Mouse (Mus musculus): ENCODE results near the gene Zswim8. TPM values are rescaled to one million over a fixed set of nuclear protein-coding genes. Genes with fewer than 3 reads are reported as not detected.

Zswim8 gene
- total and polyA plus RNA-seq, 2 experiments, result 11.4 to 95.0 TPM

DNA sequence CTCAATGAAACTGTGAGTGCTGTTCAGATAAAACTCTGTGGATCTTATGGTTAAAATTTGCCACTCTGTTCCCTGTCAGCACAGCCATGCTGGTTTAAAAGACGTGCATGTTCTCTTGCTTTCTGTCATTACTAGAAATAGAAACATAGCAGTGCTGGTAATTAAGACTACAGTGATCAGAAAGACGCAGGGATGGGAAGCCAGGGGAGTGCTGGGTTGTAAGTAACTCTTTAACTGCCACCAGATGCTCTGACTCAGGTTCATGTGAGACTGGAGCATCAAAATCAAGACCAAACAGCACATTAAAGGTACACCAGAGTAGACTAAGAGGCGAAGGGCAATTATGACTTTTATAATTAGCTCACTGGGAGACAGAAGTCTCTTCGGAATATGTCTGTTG is 41.0 kb downstream of the Zswim8 start:
- DNase-seq (ENCODE audit: extremely low read depth, low read depth, low spot score), result no peak
- 81% methylated on average over 4 of the region's 4 CpGs for WGBS
- no peak overlapping the region for H3K27ac ChIP-seq (replicated peaks; ENCODE audit: insufficient read depth, low read depth, low read length)
- H3K9ac ChIP-seq (ENCODE audit: low read depth, low read length), result no peak overlapping the region
- H3K36me3 ChIP-seq (ENCODE audit: control insufficient read depth, insufficient read depth, low read length), result no peaks in the 10 kb centered on the region; the same call in 1 of the 2 replicates
- TF ChIP-seq CTCF (IDR thresholded peaks at IDR 0.05; ENCODE audit: low read depth, low read length) (no peak), POLR2A (IDR thresholded peaks at IDR 0.05; ENCODE audit: extremely low read depth, insufficient read depth, low read length) (no peak)
- H3K4me1 ChIP-seq (ENCODE audit: control insufficient read depth, insufficient read depth, low read length), result peaks cover 2% of the 10 kb centered on the region; the same call in 1 of the 2 replicates
- H3K4me3 ChIP-seq (ENCODE audit: insufficient read depth, low read depth, low read length), result no peak overlapping the region
- H3K79me2 ChIP-seq (ENCODE audit: control insufficient read depth, insufficient read depth, low read length), result no peaks in the 10 kb centered on the region
- H3K27me3 ChIP-seq (ENCODE audit: control insufficient read depth, insufficient read depth, low read length), result no peaks in the 10 kb centered on the region

- TF ChIP-seq POLR2A (IDR thresholded peaks at IDR 0.05; ENCODE audit: extremely low read depth, insufficient read depth, low read length) (no peak), CTCF (IDR thresholded peaks at IDR 0.05; ENCODE audit: low read depth, low read length) (no peak)
- no peak for DNase-seq (ENCODE audit: extremely low read depth, low read depth, low spot score)
- H3K27me3 ChIP-seq (ENCODE audit: control insufficient read depth, insufficient read depth, low read length), result no peaks in the 10 kb centered on the region
- H3K27ac ChIP-seq (replicated peaks; ENCODE audit: insufficient read depth, low read depth, low read length), result no peak overlapping the region
- 91% methylated on average over 4 of the region's 4 CpGs for WGBS
- no peak overlapping the region for H3K4me3 ChIP-seq (ENCODE audit: insufficient read depth, low read depth, low read length)
- H3K36me3 ChIP-seq (ENCODE audit: control insufficient read depth, insufficient read depth, low read length), result no peaks in the 10 kb centered on the region; the same call in 1 of the 2 replicates
- no peak overlapping the region for H3K9ac ChIP-seq (ENCODE audit: low read depth, low read length)
- H3K4me1 ChIP-seq (ENCODE audit: control insufficient read depth, insufficient read depth, low read length), result peaks cover 2% of the 10 kb centered on the region; the same call in 1 of the 2 replicates
- no peaks in the 10 kb centered on the region for H3K79me2 ChIP-seq (ENCODE audit: control insufficient read depth, insufficient read depth, low read length)
Observed at GRCm38 (mm10) chr14:20749494-20750051, 42.2 kb downstream of the Zswim8 start.

DNA sequence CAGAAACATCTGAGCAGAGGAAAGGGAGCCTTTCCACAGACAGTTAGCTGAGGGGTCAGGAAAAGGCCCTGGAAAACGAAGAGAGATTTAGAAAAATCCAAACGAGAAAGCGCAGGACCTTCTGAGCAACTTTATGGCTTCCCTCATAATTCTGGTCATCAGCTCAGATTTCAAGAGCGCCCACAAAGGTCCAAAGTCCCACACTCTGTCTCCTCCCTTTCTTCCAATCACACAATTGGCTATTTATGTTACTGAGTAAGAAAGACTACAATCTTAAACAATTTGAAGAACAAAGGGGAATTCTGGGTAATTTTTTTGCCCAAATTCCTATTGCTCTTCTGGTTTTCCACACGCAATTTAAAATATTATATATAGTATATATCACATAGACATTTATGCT is 43.2 kb downstream of the Zswim8 start:
- Histone ChIP-seq H3K27ac (replicated peaks; ENCODE audit: insufficient read depth, low read depth, low read length) (no peak overlapping the region), H3K79me2 (ENCODE audit: control insufficient read depth, insufficient read depth, low read length) (no peaks in the 10 kb centered on the region), H3K9ac (ENCODE audit: low read depth, low read length) (no peak overlapping the region), H3K36me3 (ENCODE audit: control insufficient read depth, insufficient read depth, low read length) (peaks cover 9% of the 10 kb centered on the region), H3K27me3 (ENCODE audit: control insufficient read depth, insufficient read depth, low read length) (no peaks in the 10 kb centered on the region), H3K4me1 (ENCODE audit: control insufficient read depth, insufficient read depth, low read length) (peaks cover 2% of the 10 kb centered on the region; the same call in 1 of the 2 replicates), H3K4me3 (ENCODE audit: insufficient read depth, low read depth, low read length) (no peak overlapping the region)
- no peak for TF ChIP-seq CTCF (IDR thresholded peaks at IDR 0.05; ENCODE audit: low read depth, low read length)
- TF ChIP-seq POLR2A (IDR thresholded peaks at IDR 0.05; ENCODE audit: extremely low read depth, insufficient read depth, low read length), result no peak
- DNase-seq (ENCODE audit: extremely low read depth, low read depth, low spot score), result no peak
- WGBS, result 81% methylated on average over 5 of the region's 5 CpGs

GRCm38 (mm10) chr14:20753792-20754191 is 46.4 kb downstream of the Zswim8 start:
- Histone ChIP-seq H3K27me3 (ENCODE audit: control insufficient read depth, insufficient read depth, low read length) (no peaks in the 10 kb centered on the region), H3K79me2 (ENCODE audit: control insufficient read depth, insufficient read depth, low read length) (no peaks in the 10 kb centered on the region), H3K4me3 (ENCODE audit: insufficient read depth, low read depth, low read length) (no peak overlapping the region), H3K36me3 (ENCODE audit: control insufficient read depth, insufficient read depth, low read length) (peaks cover 17% of the 10 kb centered on the region), H3K27ac (replicated peaks; ENCODE audit: insufficient read depth, low read depth, low read length) (no peak overlapping the region), H3K4me1 (ENCODE audit: control insufficient read depth, insufficient read depth, low read length) (peaks cover 2% of the 10 kb centered on the region; the same call in 1 of the 2 replicates), H3K9ac (ENCODE audit: low read depth, low read length) (no peak overlapping the region)
- 76% methylated on average over 3 of the region's 3 CpGs for WGBS
- TF ChIP-seq POLR2A (IDR thresholded peaks at IDR 0.05; ENCODE audit: extremely low read depth, insufficient read depth, low read length), result no peak
- TF ChIP-seq CTCF (IDR thresholded peaks at IDR 0.05; ENCODE audit: low read depth, low read length), result no peak
- DNase-seq (ENCODE audit: extremely low read depth, low read depth, low spot score), result no peak

GRCm38 (mm10) chr14:20757370-20757907 is 50.1 kb downstream of the Zswim8 start:
- peaks cover 2% of the 10 kb centered on the region; the same call in 1 of the 2 replicates for H3K4me1 ChIP-seq (ENCODE audit: control insufficient read depth, insufficient read depth, low read length)
- TF ChIP-seq CTCF (IDR thresholded peaks at IDR 0.05; ENCODE audit: low read depth, low read length) (no peak), POLR2A (IDR thresholded peaks at IDR 0.05; ENCODE audit: extremely low read depth, insufficient read depth, low read length) (no peak)
- H3K9ac ChIP-seq (ENCODE audit: low read depth, low read length), result no peak overlapping the region
- 89% methylated on average over 22 of the region's 22 CpGs for WGBS
- DNase-seq (ENCODE audit: extremely low read depth, low read depth, low spot score), result no peak
- no peak overlapping the region for H3K4me3 ChIP-seq (ENCODE audit: insufficient read depth, low read depth, low read length)
- no peaks in the 10 kb centered on the region for H3K27me3 ChIP-seq (ENCODE audit: control insufficient read depth, insufficient read depth, low read length)
- peaks cover 21% of the 10 kb centered on the region for H3K36me3 ChIP-seq (ENCODE audit: control insufficient read depth, insufficient read depth, low read length)
- no peaks in the 10 kb centered on the region for H3K79me2 ChIP-seq (ENCODE audit: control insufficient read depth, insufficient read depth, low read length)
- no peak overlapping the region for H3K27ac ChIP-seq (replicated peaks; ENCODE audit: insufficient read depth, low read depth, low read length)

All from liver, adult 2 months (tissue).